Mouse (Mus musculus): ENCODE results near the gene Pex16. TPM values are rescaled to one million over a fixed set of nuclear protein-coding genes. Genes with fewer than 3 reads are reported as not detected.

Gene Pex16
- total and polyA plus RNA-seq, 3 experiments = 41.9 to 52.5 TPM; not detected in 1

DNA sequence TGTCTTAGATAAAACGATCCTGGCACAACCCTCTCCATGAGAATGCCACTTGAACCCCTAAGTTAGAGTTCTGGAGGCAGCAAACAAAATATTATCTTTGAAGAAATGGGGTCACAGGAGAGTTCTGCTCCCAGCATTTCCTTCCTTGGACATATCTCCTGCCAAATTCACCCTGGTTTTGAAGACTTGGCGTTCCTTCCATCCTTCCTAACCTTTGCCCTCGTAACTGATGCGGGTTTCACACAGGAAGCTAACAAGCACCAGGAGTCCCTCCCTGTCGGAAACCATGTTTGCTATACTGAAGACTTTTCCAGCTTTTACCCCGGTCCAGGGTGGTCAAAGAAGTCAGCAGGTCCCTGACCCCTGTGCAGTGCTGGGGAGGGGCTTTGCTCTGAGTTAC lies 20.3 kb upstream of the Pex16 start:
- Histone ChIP-seq H3K4me1 (ENCODE audit: control insufficient read depth in 1 of 2, insufficient read depth in 2 of 2, low read length in 2 of 2) (no peaks in the 10 kb centered on the region), H3K27me3 (ENCODE audit: control insufficient read depth in 1 of 2, insufficient read depth in 2 of 2, low read length in 2 of 2) (no peaks in the 10 kb centered on the region), H3K27ac (ENCODE audit: control insufficient read depth, low read depth, low read length) (no peak overlapping the region), H3K9me3 (replicated peaks; ENCODE audit: insufficient read depth, low read length) (no peaks in the 10 kb centered on the region), H3K36me3 (ENCODE audit: control insufficient read depth in 1 of 2, insufficient read depth in 2 of 2, low read length in 2 of 2) (no peaks in the 10 kb centered on the region), H3K9ac (ENCODE audit: control insufficient read depth, low read depth, low read length, poor library complexity, severe bottlenecking) (no peak overlapping the region), H3K79me2 (ENCODE audit: control insufficient read depth, insufficient read depth, low read length, poor library complexity) (no peaks in the 10 kb centered on the region), H3K4me3 (ENCODE audit: control insufficient read depth in 1 of 2, insufficient read depth in 1 of 2, low read depth in 2 of 2, low read length in 2 of 2) (no peak overlapping the region)
- no peak for DNase-seq (ENCODE audit: low read depth, low spot score)
- TF ChIP-seq TCF12 (IDR thresholded peaks at IDR 0.05; ENCODE audit: low read depth, low read length) = no peak
- TF ChIP-seq ZNF384 (IDR thresholded peaks at IDR 0.05; ENCODE audit: low read depth, low read length) = no peak
- TF ChIP-seq EP300 (IDR thresholded peaks at IDR 0.05; ENCODE audit: low read depth in 1 of 2, low read length in 2 of 2) = no peak
- no peak for TF ChIP-seq MAX (IDR thresholded peaks at IDR 0.05; ENCODE audit: low read length)
- no peak for TF ChIP-seq POLR2A (IDR thresholded peaks at IDR 0.05; ENCODE audit: control insufficient read depth in 1 of 2, insufficient read depth in 1 of 2, low read depth in 1 of 2, low read length in 2 of 2, poor library complexity in 1 of 2)
- no peak for TF ChIP-seq USF1 (IDR thresholded peaks at IDR 0.05; ENCODE audit: low read depth, low read length)
- no peak for TF ChIP-seq JUND (IDR thresholded peaks at IDR 0.05; ENCODE audit: low read depth, low read length)
- TF ChIP-seq SIN3A (IDR thresholded peaks at IDR 0.05; ENCODE audit: low read length) = no peak
- no peak for TF ChIP-seq CTCF (IDR thresholded peaks at IDR 0.05 in 2 of 3, conservative IDR thresholded peaks at IDR 0.05 in 1 of 3; ENCODE audit: control insufficient read depth in 1 of 3, insufficient read depth in 1 of 3, low read depth in 2 of 3, low read length in 3 of 3, poor library complexity in 1 of 3, severe bottlenecking in 1 of 3)
- TF ChIP-seq MAZ (IDR thresholded peaks at IDR 0.05; ENCODE audit: low read depth, low read length) = no peak
- TF ChIP-seq KAT2A (conservative IDR thresholded peaks at IDR 0.05; ENCODE audit: low read depth, low read length) = no peak
- no peak for TF ChIP-seq CHD2 (IDR thresholded peaks at IDR 0.05; ENCODE audit: low read length)
- no peak for TF ChIP-seq RAD21 (IDR thresholded peaks at IDR 0.05; ENCODE audit: low read depth, low read length)
- TF ChIP-seq GATA1 (IDR thresholded peaks at IDR 0.05; ENCODE audit: low read depth, low read length) = no peak
- TF ChIP-seq ELF1 (IDR thresholded peaks at IDR 0.05; ENCODE audit: low read depth, low read length) = no peak

- Histone ChIP-seq H3K4me3 (ENCODE audit: control insufficient read depth in 1 of 2, insufficient read depth in 1 of 2, low read depth in 2 of 2, low read length in 2 of 2) (no peak overlapping the region), H3K9ac (ENCODE audit: control insufficient read depth, low read depth, low read length, poor library complexity, severe bottlenecking) (no peak overlapping the region), H3K79me2 (ENCODE audit: control insufficient read depth, insufficient read depth, low read length, poor library complexity) (no peaks in the 10 kb centered on the region), H3K4me1 (ENCODE audit: control insufficient read depth in 1 of 2, insufficient read depth in 2 of 2, low read length in 2 of 2) (no peaks in the 10 kb centered on the region), H3K9me3 (replicated peaks; ENCODE audit: insufficient read depth, low read length) (no peaks in the 10 kb centered on the region), H3K27me3 (ENCODE audit: control insufficient read depth in 1 of 2, insufficient read depth in 2 of 2, low read length in 2 of 2) (no peaks in the 10 kb centered on the region), H3K36me3 (ENCODE audit: control insufficient read depth in 1 of 2, insufficient read depth in 2 of 2, low read length in 2 of 2) (no peaks in the 10 kb centered on the region), H3K27ac (ENCODE audit: control insufficient read depth, low read depth, low read length) (no peak overlapping the region)
- TF ChIP-seq SMC3 (IDR thresholded peaks at IDR 0.05; ENCODE audit: low read depth, low read length) (no peak), EP300 (IDR thresholded peaks at IDR 0.05; ENCODE audit: low read depth in 1 of 2, low read length in 2 of 2) (no peak), CHD1 (IDR thresholded peaks at IDR 0.05; ENCODE audit: low read depth, low read length) (no peak)
- no peak for DNase-seq (ENCODE audit: low read depth, low spot score)
These were observed 15.2 kb upstream of the Pex16 start for GRCm38 (mm10) chr2:92359301-92359700.

All from MEL (cell line).